Mouse (Mus musculus): ENCODE measurements around the gene Jmjd1c. TPM values are rescaled to one million over a fixed set of nuclear protein-coding genes. Genes with fewer than 3 reads are reported as not detected.

Jmjd1c gene
- polyA plus RNA-seq, 1 experiment = 9.6 TPM

DNA sequence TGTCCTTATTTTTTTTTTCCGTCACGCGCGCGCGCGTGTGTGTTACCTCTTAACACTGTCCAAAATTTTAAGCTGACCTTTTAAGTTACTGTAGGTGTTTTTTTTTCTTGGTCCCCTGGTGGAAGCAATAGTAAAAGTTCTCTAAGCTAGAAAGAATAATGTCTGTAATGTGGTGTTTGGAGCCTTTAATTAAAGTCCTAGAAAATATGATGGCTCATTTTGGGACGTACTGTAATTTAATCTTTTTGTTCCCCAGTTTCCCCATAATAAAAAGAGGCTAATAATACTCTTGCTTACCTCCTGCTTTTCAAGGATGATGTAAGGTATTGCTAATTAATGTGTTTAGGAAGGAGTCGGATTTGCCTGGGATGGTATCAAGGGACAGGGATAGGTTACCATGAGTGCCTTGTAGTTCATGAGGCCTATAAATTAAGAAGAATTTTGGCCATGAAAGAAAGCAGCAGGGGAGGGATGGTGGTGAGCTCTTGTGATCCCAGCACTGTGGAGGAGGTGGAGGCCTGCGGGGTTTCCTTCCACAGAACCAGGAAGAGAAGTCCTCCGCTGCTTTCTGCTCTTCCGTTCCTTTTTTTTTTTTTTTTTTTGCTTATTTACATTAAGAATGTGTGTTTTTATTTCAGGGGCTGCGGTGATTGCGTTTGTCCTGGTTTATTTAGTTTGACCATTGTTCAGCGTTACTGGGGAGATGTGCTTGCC lies 1.7 kb downstream of the Jmjd1c start:
- Histone ChIP-seq H3K27me3 (ENCODE audit: control insufficient read depth, insufficient read depth, low read length) (no peaks in the 10 kb centered on the region), H3K27ac (ENCODE audit: control insufficient read depth, insufficient read depth, low read depth, low read length) (peak overlapping the region; percentile 41), H3K4me1 (ENCODE audit: control insufficient read depth, insufficient read depth, low read length) (peaks cover 9% of the 10 kb centered on the region), H3K4me3 (ENCODE audit: control insufficient read depth, low read depth, low read length) (peak overlapping the region; percentile 69), H3K36me3 (ENCODE audit: control insufficient read depth, insufficient read depth, low read length) (no peaks in the 10 kb centered on the region)
- no peak for TF ChIP-seq CTCF (IDR thresholded peaks at IDR 0.05; ENCODE audit: control insufficient read depth, insufficient read depth, insufficient replicate concordance, low read depth, low read length)
- no peak for TF ChIP-seq POLR2A (IDR thresholded peaks at IDR 0.05; ENCODE audit: control insufficient read depth, low read depth, low read length)

DNA sequence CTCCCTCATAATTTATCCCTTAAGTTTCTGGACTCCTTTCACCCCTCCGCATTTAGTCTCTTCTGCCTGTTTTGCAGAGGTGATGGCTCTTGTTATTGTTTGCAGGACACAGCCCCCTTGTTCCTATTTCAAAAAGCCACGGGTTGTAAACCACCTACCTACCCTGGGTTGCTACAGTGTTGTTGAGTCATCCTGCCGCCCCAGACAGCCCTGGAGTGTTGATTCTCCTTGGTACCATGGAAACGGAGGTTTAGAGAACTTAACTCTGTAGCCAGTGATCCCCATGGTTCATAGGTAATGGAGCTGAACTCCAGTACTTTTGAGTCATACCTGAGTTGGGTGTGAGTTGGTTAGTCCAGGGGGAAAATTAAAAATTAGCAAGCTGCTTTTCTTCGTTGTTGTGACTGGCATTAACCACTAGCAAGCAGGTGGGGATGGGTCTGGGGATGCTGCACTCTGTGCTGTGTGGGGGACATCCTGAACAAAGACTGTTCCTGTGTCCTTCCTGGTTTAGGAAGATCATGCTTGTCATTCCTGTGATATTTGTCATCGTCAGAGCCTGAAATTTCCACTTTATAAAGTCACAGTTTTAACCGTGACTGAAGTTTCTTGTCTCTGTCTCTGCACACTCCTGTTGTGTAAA lies 2.6 kb downstream of the Jmjd1c start:
- H3K4me1 ChIP-seq (ENCODE audit: control insufficient read depth, insufficient read depth, low read length) = peaks cover 9% of the 10 kb centered on the region
- TF ChIP-seq POLR2A (IDR thresholded peaks at IDR 0.05; ENCODE audit: control insufficient read depth, low read depth, low read length) (no peak), CTCF (IDR thresholded peaks at IDR 0.05; ENCODE audit: control insufficient read depth, insufficient read depth, insufficient replicate concordance, low read depth, low read length) (no peak)
- no peaks in the 10 kb centered on the region for H3K36me3 ChIP-seq (ENCODE audit: control insufficient read depth, insufficient read depth, low read length)
- H3K4me3 ChIP-seq (ENCODE audit: control insufficient read depth, low read depth, low read length) = no peak overlapping the region
- no peak overlapping the region; the same call in 1 of the 2 replicates for H3K27ac ChIP-seq (ENCODE audit: control insufficient read depth, insufficient read depth, low read depth, low read length)
- no peaks in the 10 kb centered on the region for H3K27me3 ChIP-seq (ENCODE audit: control insufficient read depth, insufficient read depth, low read length)

DNA sequence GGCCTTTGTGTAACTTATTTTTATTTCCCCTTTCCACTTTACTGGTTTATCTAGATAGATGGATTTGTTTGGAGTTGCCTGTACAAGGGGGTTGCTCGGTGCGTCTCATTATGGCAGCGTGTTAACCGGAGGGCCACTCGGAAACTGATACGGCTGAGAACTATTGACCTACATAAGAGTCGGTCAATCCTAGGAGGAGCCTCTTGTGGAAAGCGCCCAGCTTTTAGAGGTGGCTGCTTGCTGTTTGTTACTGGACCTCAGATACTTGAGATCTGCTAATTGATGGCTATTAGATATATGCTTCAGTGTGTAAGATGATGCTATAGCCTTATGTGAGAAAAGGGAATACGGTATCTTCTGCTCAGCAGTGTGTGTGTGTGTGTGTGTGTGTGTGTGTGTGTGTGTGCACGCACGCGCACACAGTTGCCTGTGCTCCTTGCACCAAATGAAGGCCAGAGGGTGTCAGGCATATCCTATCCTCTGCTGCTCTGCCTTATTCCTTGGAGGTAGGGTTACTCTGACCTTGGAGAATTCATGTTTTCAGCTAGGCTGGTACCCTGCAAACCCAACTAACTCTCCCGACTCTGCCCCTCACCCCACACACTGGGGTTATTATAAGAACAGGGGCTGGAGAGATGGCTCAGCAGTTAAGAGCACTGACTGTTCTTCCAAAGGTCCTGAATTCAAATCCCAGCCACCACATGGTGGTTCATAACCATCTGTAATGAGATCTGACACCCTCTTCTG lies 3.4 kb downstream of the Jmjd1c start:
- TF ChIP-seq CTCF (IDR thresholded peaks at IDR 0.05; ENCODE audit: control insufficient read depth, insufficient read depth, insufficient replicate concordance, low read depth, low read length) (no peak), POLR2A (IDR thresholded peaks at IDR 0.05; ENCODE audit: control insufficient read depth, low read depth, low read length) (no peak)
- H3K4me3 ChIP-seq (ENCODE audit: control insufficient read depth, low read depth, low read length) = no peak overlapping the region
- peaks cover 9% of the 10 kb centered on the region for H3K4me1 ChIP-seq (ENCODE audit: control insufficient read depth, insufficient read depth, low read length)
- no peaks in the 10 kb centered on the region for H3K36me3 ChIP-seq (ENCODE audit: control insufficient read depth, insufficient read depth, low read length)
- no peak overlapping the region; the same call in 1 of the 2 replicates for H3K27ac ChIP-seq (ENCODE audit: control insufficient read depth, insufficient read depth, low read depth, low read length)
- no peaks in the 10 kb centered on the region for H3K27me3 ChIP-seq (ENCODE audit: control insufficient read depth, insufficient read depth, low read length)

DNA sequence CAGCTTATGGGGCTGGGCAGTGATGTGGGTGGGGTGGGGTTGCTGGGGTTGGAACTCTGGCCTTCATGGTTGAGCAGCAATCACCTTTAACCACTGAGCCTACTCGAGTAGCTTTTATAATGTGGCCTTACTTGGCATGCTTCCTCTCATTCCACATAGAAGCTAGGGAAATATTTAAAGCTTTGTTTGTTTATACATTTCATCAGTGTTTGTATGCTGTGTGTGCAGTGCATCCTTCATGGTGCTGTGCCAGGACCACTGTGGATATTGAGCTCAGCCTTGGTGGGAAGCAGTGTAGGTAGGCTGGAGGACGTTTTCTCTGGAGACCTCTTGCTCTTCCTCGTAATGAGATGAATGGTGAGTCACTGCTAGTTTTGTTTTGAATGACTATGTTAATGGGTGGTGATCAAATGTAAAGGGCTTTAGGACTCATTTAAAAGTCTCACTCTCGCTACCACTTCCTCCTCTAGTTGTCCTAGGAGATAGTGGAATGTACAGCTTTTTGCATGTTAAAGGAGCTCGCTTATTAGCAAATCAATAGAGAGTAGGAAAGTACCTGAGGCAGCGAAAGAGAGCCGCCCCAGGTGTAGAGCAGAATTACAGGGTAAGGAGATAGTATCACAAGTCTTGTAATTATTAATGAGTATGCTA lies 4.2 kb downstream of the Jmjd1c start:
- H3K36me3 ChIP-seq (ENCODE audit: control insufficient read depth, insufficient read depth, low read length) = no peaks in the 10 kb centered on the region
- no peak overlapping the region for H3K4me3 ChIP-seq (ENCODE audit: control insufficient read depth, low read depth, low read length)
- peaks cover 9% of the 10 kb centered on the region for H3K4me1 ChIP-seq (ENCODE audit: control insufficient read depth, insufficient read depth, low read length)
- H3K27ac ChIP-seq (ENCODE audit: control insufficient read depth, insufficient read depth, low read depth, low read length) = no peak overlapping the region
- no peaks in the 10 kb centered on the region for H3K27me3 ChIP-seq (ENCODE audit: control insufficient read depth, insufficient read depth, low read length)
- TF ChIP-seq POLR2A (IDR thresholded peaks at IDR 0.05; ENCODE audit: control insufficient read depth, low read depth, low read length) = no peak

DNA sequence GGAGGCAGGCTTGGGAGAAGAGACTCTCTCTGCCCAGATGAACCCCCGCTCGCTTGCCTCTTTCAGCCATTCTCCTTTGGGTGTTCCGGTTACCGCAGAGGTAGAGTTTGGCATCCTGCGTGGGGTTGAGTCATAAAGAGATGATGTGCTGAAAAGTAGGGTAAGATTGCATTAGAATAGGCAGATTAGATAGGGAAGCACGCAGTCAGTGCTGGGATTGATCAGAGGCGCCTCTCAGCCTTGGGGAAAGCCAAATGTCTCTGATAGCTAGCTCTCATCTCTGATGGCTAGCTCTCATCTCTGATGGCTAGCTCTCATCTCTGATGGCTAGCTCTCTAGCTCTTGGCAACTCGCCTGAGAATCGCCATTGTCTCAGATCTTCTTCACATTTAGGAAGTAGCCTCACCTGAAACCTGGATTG lies 4.9 kb downstream of the Jmjd1c start:
- H3K36me3 ChIP-seq (ENCODE audit: control insufficient read depth, insufficient read depth, low read length) = no peaks in the 10 kb centered on the region
- TF ChIP-seq CTCF (IDR thresholded peaks at IDR 0.05; ENCODE audit: control insufficient read depth, insufficient read depth, insufficient replicate concordance, low read depth, low read length) = no peak
- TF ChIP-seq POLR2A (IDR thresholded peaks at IDR 0.05; ENCODE audit: control insufficient read depth, low read depth, low read length) = no peak

DNA sequence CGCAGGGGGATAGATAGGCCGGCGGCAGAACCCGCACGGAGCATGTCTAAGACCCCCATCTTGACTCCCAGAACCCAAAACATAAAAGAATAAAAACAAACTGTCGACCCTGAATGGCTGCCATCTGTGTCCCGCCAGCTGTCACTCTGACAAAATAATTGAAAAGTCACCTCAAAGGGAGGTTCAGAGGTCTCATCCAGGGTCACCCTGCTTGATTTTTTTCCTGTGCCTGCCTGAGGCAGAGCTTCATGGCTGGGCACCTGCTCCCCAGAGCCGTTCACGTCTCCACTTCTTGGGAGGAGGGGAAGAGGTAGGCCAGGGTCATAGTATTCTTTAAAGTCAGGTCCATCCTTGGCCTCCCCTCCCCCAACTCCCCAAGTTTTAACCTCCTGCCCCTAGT lies 8.6 kb downstream of the Jmjd1c start:
- Histone ChIP-seq H3K27ac (ENCODE audit: control insufficient read depth, insufficient read depth, low read depth, low read length) (no peak overlapping the region), H3K36me3 (ENCODE audit: control insufficient read depth, insufficient read depth, low read length) (no peaks in the 10 kb centered on the region), H3K27me3 (ENCODE audit: control insufficient read depth, insufficient read depth, low read length) (no peaks in the 10 kb centered on the region), H3K4me3 (ENCODE audit: control insufficient read depth, low read depth, low read length) (no peak overlapping the region), H3K4me1 (ENCODE audit: control insufficient read depth, insufficient read depth, low read length) (no peaks in the 10 kb centered on the region)
- TF ChIP-seq POLR2A (IDR thresholded peaks at IDR 0.05; ENCODE audit: control insufficient read depth, low read depth, low read length) = no peak
- no peak for TF ChIP-seq CTCF (IDR thresholded peaks at IDR 0.05; ENCODE audit: control insufficient read depth, insufficient read depth, insufficient replicate concordance, low read depth, low read length)

More for the DNA sequence above, 4.9 kb downstream of the Jmjd1c start:
- Histone ChIP-seq H3K4me1 (ENCODE audit: control insufficient read depth, insufficient read depth, low read length) (peaks cover 8% of the 10 kb centered on the region), H3K4me3 (ENCODE audit: control insufficient read depth, low read depth, low read length) (no peak overlapping the region), H3K27ac (ENCODE audit: control insufficient read depth, insufficient read depth, low read depth, low read length) (no peak overlapping the region), H3K27me3 (ENCODE audit: control insufficient read depth, insufficient read depth, low read length) (no peaks in the 10 kb centered on the region)
